Mouse (Mus musculus) small intestine, adult 2 months (tissue): ENCODE measurements around the gene Lmtk2. TPM values are rescaled to one million over a fixed set of nuclear protein-coding genes. Genes with fewer than 3 reads are reported as not detected.

Experiments used
- H3K27ac ChIP-seq: fragments of 200-500 bp; 2 replicates; pipeline ENCODE4 v1.5.1; 2012; ENCODE audit warnings: low read depth, low read length, control low read depth, inconsistent platforms; ENCODE audit not compliant: insufficient read depth
- H3K27me3 ChIP-seq: fragments of 200-500 bp; 2 replicates; pipeline ENCODE4 v1.6.1; 2012; ENCODE audit warnings: mild to moderate bottlenecking, moderate library complexity, low read length, inconsistent platforms; ENCODE audit not compliant: control insufficient read depth, insufficient read depth
- H3K36me3 ChIP-seq: fragments of 200-500 bp; 2 replicates; pipeline ENCODE4 v1.6.1; 2012; ENCODE audit warnings: mild to moderate bottlenecking, low read length, control low read depth, inconsistent platforms; ENCODE audit not compliant: control insufficient read depth, insufficient read depth
- H3K4me1 ChIP-seq: fragments of 200-500 bp; 2 replicates; pipeline ENCODE4 v1.6.1; 2012; ENCODE audit warnings: low read length, inconsistent platforms, mixed read lengths; ENCODE audit not compliant: control insufficient read depth, insufficient read depth, insufficient read length
- H3K4me3 ChIP-seq: fragments of 200-500 bp; 2 replicates; pipeline ENCODE4 v1.5.1; 2012; ENCODE audit warnings: low read depth, mild to moderate bottlenecking, control low read depth, inconsistent platforms, low read length, moderate library complexity
- CTCF ChIP-seq: fragments of 200-500 bp; IDR thresholded peaks from 2 replicates; pipeline ENCODE4 v1.5.1; 2012; ENCODE audit warnings: low read depth, mild to moderate bottlenecking, control low read depth, inconsistent platforms, low read length, moderate library complexity, mixed read lengths; ENCODE audit not compliant: insufficient replicate concordance, insufficient read length; ENCODE audit errors: extremely low read depth
- POLR2A ChIP-seq: fragments of 200-500 bp; IDR thresholded peaks from 2 replicates; pipeline ENCODE4 v1.6.1; 2012; ENCODE audit warnings: low read depth, mild to moderate bottlenecking, control low read depth, inconsistent platforms, low read length, moderate library complexity
- WGBS: fragments of 180-500 bp; shearing (Covaris S2); methylation state at CpG from one replicate; pipeline ENCODE4 v1.1.7; 2018; 5-methylcytosine and 5-hydroxymethylcytosine counted together
- polyA plus RNA-seq: library from polyadenylated mRNA; depleted of rRNA; stranded (reverse); fragments of >200 nt; gene quantifications from 2 replicates; pipeline ENCODE4 v1.2.3, GENCODE M21; 2012

Lmtk2 gene
- polyA plus RNA-seq, 1 experiment = 33.7 TPM

- Histone ChIP-seq H3K4me3 (no peak overlapping the region), H3K27ac (no peak overlapping the region), H3K4me1 (peaks cover 9% of the 10 kb centered on the region; the same call in 1 of the 2 replicates), H3K36me3 (peaks cover 22% of the 10 kb centered on the region), H3K27me3 (no peaks in the 10 kb centered on the region)
- no peak for TF ChIP-seq CTCF
- no peak for TF ChIP-seq POLR2A
- WGBS = 67% methylated on average over 7 of the region's 7 CpGs
Observed at GRCm38 (mm10) chr5:144189327-144189726, 89.1 kb downstream of the Lmtk2 start.

- peak within 1 kb of the TSS; percentile 26; the same call in 1 of the 2 replicates for H3K27ac ChIP-seq
- no peaks in the 10 kb centered on the region for H3K27me3 ChIP-seq
- 4% methylated on average over 26 of the region's 26 CpGs for WGBS
- peaks cover 16% of the 10 kb centered on the region for H3K36me3 ChIP-seq
- TF ChIP-seq CTCF = no peak
- peak; percentile 10; the same call in 1 of the 2 replicates for TF ChIP-seq POLR2A
- peaks cover 6% of the 10 kb centered on the region; the same call in 1 of the 2 replicates for H3K4me1 ChIP-seq
- peak within 1 kb of the TSS; percentile 46 for H3K4me3 ChIP-seq
Observed at GRCm38 (mm10) chr5:144189950-144190583, 89.8 kb downstream of the Lmtk2 start, which contains the start of gene Bhlha15. Gene Bhlha15, plus strand, starts transcription at chr5:144190286.

GRCm38 (mm10) chr5:144191026-144191425 lies 90.8 kb downstream of the Lmtk2 start:
- 80% methylated on average over 23 of the region's 23 CpGs for WGBS
- H3K27ac ChIP-seq = no peak overlapping the region
- H3K4me1 ChIP-seq = peaks cover 6% of the 10 kb centered on the region; the same call in 1 of the 2 replicates
- TF ChIP-seq CTCF (no peak), POLR2A (no peak)
- peaks cover 7% of the 10 kb centered on the region; the same call in 1 of the 2 replicates for H3K36me3 ChIP-seq
- H3K4me3 ChIP-seq = peak overlapping the region; percentile 46
- no peaks in the 10 kb centered on the region for H3K27me3 ChIP-seq

GRCm38 (mm10) chr5:144192673-144193072 lies 92.4 kb downstream of the Lmtk2 start:
- TF ChIP-seq CTCF (no peak), POLR2A (no peak)
- 77% methylated on average over 6 of the region's 6 CpGs for WGBS

GRCm38 (mm10) chr5:144194416-144194815 lies 94.2 kb downstream of the Lmtk2 start:
- TF ChIP-seq POLR2A (no peak), CTCF (no peak)
- no peak overlapping the region for H3K27ac ChIP-seq
- no peak overlapping the region for H3K4me3 ChIP-seq
- H3K4me1 ChIP-seq = 0 out of 2 replicates have a peak, but pooled peaks cover 3% of the 10 kb centered on the region
- H3K27me3 ChIP-seq = no peaks in the 10 kb centered on the region
- 83% methylated on average over 7 of the region's 7 CpGs for WGBS
- peaks cover 1% of the 10 kb centered on the region; the same call in 1 of the 2 replicates for H3K36me3 ChIP-seq

More at GRCm38 (mm10) chr5:144192673-144193072, 92.4 kb downstream of the Lmtk2 start:
- Histone ChIP-seq H3K4me1 (peaks cover 6% of the 10 kb centered on the region; the same call in 1 of the 2 replicates), H3K36me3 (peaks cover 3% of the 10 kb centered on the region; the same call in 1 of the 2 replicates), H3K27ac (no peak overlapping the region), H3K4me3 (peak overlapping the region; percentile 2; the same call in 1 of the 2 replicates), H3K27me3 (no peaks in the 10 kb centered on the region)

GRCm38 (mm10) chr5:144195567-144195966 lies 95.3 kb downstream of the Lmtk2 start:
- no peaks in the 10 kb centered on the region for H3K4me1 ChIP-seq
- H3K27me3 ChIP-seq = no peaks in the 10 kb centered on the region
- H3K4me3 ChIP-seq = no peak overlapping the region
- no peak overlapping the region for H3K27ac ChIP-seq
- 83% methylated on average over 8 of the region's 8 CpGs for WGBS
- no peak for TF ChIP-seq POLR2A
- TF ChIP-seq CTCF = no peak
- peaks cover 3% of the 10 kb centered on the region; the same call in 1 of the 2 replicates for H3K36me3 ChIP-seq

DNA sequence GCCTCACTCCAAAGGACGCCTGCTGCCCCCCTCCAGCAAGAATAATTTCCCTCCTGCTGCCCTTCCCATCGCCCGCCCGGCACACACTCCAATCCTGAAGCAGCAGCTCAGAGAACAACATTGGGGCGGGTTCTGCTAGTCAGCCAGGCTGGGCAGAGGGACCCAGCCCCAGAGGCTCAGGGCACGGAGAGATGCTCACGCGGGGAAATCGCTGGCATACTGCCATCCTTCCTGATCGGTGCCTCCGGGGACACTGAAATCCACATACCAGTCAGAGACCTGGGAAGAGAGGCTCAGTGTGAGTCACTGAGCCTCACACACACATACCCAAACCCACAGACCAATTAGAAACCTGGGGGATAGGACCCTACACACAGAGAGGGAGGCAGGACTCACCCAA lies 100.4 kb downstream of the Lmtk2 start:
- 85% methylated on average over 11 of the region's 11 CpGs for whole genome bisulfite sequencing
- H3K4me1 ChIP-seq = no peaks in the 10 kb centered on the region
- no peak overlapping the region for H3K27ac ChIP-seq
- no peaks in the 10 kb centered on the region for H3K27me3 ChIP-seq
- no peak overlapping the region for H3K4me3 ChIP-seq
- H3K36me3 ChIP-seq = peaks cover 11% of the 10 kb centered on the region
- TF ChIP-seq POLR2A (no peak), CTCF (no peak)
